In the genomic region with DNA sequence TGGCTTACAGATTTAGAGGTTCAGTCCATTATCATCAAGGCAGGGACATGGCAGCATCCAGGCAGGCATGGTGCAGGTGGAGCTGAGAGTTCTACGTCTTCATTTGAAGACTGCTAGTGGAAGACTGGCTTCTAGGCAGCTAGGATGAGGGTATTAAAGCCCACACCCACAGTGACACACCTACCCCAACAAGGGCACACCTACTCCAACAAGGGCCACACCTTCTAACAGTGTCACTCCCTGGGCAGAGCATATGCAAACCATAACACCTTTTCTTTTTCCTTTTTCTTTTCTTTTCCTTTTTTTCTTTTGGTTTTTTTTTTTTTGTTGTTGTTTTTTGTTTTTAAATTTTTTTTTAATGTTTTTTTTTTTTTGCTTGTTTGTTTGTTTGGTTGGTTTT, we compare ENCODE assay signal across 13 mouse cellular contexts. TPM values are rescaled to one million over a fixed set of nuclear protein-coding genes. Genes with fewer than 3 reads are reported as not detected.
"Had no signal": no experiment of that assay in that cellular context is flagged by ENCODE, and none has a peak within 500 bp of the region (broad histone marks: within the 10 kb centered on the region; RNA-seq: fewer than 3 reads in every experiment).

No protein-coding gene starts in this region.

RNA-seq across cellular contexts. Expression of gene Gm8439, which starts 7.7 kb away (rescaled TPM):
- polyA plus RNA-seq: neural tube, embryonic 13.5 days; neural tube, embryonic 14.5 days; neural tube, embryonic 15.5 days; small intestine, adult 2 months; spleen, adult 2 months; stomach, embryonic 14.5 days; stomach, embryonic 15.5 days; stomach, embryonic 16.5 days; stomach, postnatal 0 days; testis, adult 2 months; thymus, adult 2 months; thymus, postnatal 0 days; urinary bladder, adult 2 months had no signal
